Mouse (Mus musculus) hindbrain, embryonic 11.5 days (tissue): ENCODE data around the gene Gcgr. TPM values are rescaled to one million over a fixed set of nuclear protein-coding genes. Genes with fewer than 3 reads are reported as not detected.

ENCODE experiments used
- polyA plus RNA-seq: library from polyadenylated mRNA; unstranded; fragments of >200 nt; fragmentation: Nextera tagmentation; extraction: Ambion mirVana; gene quantifications from 2 replicates; pipeline ENCODE4 v1.2.1, GENCODE M21; 2014

Gcgr gene
- polyA plus RNA-seq, 1 experiment from 2014 or later: 0.56 TPM

Other genes starting within 250 kb of the Gcgr start
- gene Actg1, start 182.2 kb upstream of the Gcgr start, polyA plus RNA-seq: 3,592 and 3,665 TPM in 2 replicates
- gene Fscn2, start 169.2 kb upstream of the Gcgr start, polyA plus RNA-seq: 1.1 and 1.5 TPM in 2 replicates
- gene Faap100, start 151.9 kb upstream of the Gcgr start, polyA plus RNA-seq: 27.8 and 33.6 TPM in 2 replicates
- gene Nploc4, start 93.0 kb upstream of the Gcgr start, polyA plus RNA-seq: 37.5 and 40.3 TPM in 2 replicates
- not detected in 2 replicates for gene Tspan10, start 88.1 kb upstream of the Gcgr start, polyA plus RNA-seq
- gene Pde6g, start 77.2 kb upstream of the Gcgr start, polyA plus RNA-seq: 0.18 and 0.26 TPM in 2 replicates
- gene Oxld1, start 72.6 kb upstream of the Gcgr start, polyA plus RNA-seq: 11.9 and 13.1 TPM in 2 replicates
- 25.0 and 30.0 TPM in 2 replicates for gene Ccdc137, start 72.6 kb upstream of the Gcgr start, polyA plus RNA-seq
- 54.8 and 58.2 TPM in 2 replicates for gene Arl16, start 63.1 kb upstream of the Gcgr start, polyA plus RNA-seq
- 139 and 141 TPM in 2 replicates for gene Mrpl12, start 46.1 kb upstream of the Gcgr start, polyA plus RNA-seq
- gene Slc25a10, start 38.9 kb upstream of the Gcgr start, polyA plus RNA-seq: 35.2 and 35.4 TPM in 2 replicates
- gene Mcrip1, start 19.0 kb downstream of the Gcgr start, polyA plus RNA-seq: 245 and 256 TPM in 2 replicates
- gene Ppp1r27, start 20.4 kb downstream of the Gcgr start, polyA plus RNA-seq: not detected in 2 replicates
- 504 and 527 TPM in 2 replicates for gene P4hb, start 42.6 kb downstream of the Gcgr start, polyA plus RNA-seq
- 576 and 591 TPM in 2 replicates for gene Arhgdia, start 50.9 kb downstream of the Gcgr start, polyA plus RNA-seq
- 686 and 764 TPM in 2 replicates for gene Alyref, start 67.7 kb downstream of the Gcgr start, polyA plus RNA-seq
- gene Anapc11, start 67.7 kb downstream of the Gcgr start, polyA plus RNA-seq: 195 TPM in 2 replicates
- 0.42 TPM in 1 of 2 replicates, not detected in the other for gene Npb, start 77.8 kb downstream of the Gcgr start, polyA plus RNA-seq
- 104 and 105 TPM in 2 replicates for gene Pcyt2, start 87.2 kb downstream of the Gcgr start, polyA plus RNA-seq
- gene Sirt7, start 94.5 kb downstream of the Gcgr start, polyA plus RNA-seq: 33.2 and 36.6 TPM in 2 replicates
- gene Mafg, start 102.9 kb downstream of the Gcgr start, polyA plus RNA-seq: 21.8 and 23.5 TPM in 2 replicates
- 28.2 and 30.2 TPM in 2 replicates for gene Pycr1, start 113.1 kb downstream of the Gcgr start, polyA plus RNA-seq
- gene Myadml2, start 117.5 kb downstream of the Gcgr start, polyA plus RNA-seq: 0.19 and 0.49 TPM in 2 replicates
- 1.7 and 2.1 TPM in 2 replicates for gene Notum, start 130.5 kb downstream of the Gcgr start, polyA plus RNA-seq
- 117 and 122 TPM in 2 replicates for gene Aspscr1, start 142.3 kb downstream of the Gcgr start, polyA plus RNA-seq
- gene Cenpx, start 183.0 kb downstream of the Gcgr start, polyA plus RNA-seq: 115 and 121 TPM in 2 replicates
- gene Lrrc45, start 183.2 kb downstream of the Gcgr start, polyA plus RNA-seq: 30.7 and 34.4 TPM in 2 replicates
- gene Rac3, start 190.8 kb downstream of the Gcgr start, polyA plus RNA-seq: 17.6 and 18.2 TPM in 2 replicates
- gene Dcxr, start 196.6 kb downstream of the Gcgr start, polyA plus RNA-seq: 14.3 and 15.2 TPM in 2 replicates
- gene Cbr2, start 201.4 kb downstream of the Gcgr start, polyA plus RNA-seq: 0.82 and 1.6 TPM in 2 replicates
- gene Hmga1b, start 232.1 kb downstream of the Gcgr start, polyA plus RNA-seq: 5.6 and 7.0 TPM in 2 replicates